Mouse (Mus musculus) C2C12 (cell line): ENCODE measurements at regions not wholly inside any gene's neighbourhood (a gene's known extent, or its start where the extent isn't known, plus 50 kb on each side); places are given as distances from the start of the nearest gene placed in this dataset.

Experiments used
- CEBPB ChIP-seq: IDR thresholded peaks from one replicate; pipeline ENCODE4 v1.6.1; 2011; ENCODE audit warnings: low read depth, mild to moderate bottlenecking, control low read depth, moderate library complexity
- CTCF ChIP-seq: IDR thresholded peaks from one replicate; pipeline ENCODE4 v1.5.1; 2011; ENCODE audit not compliant: control insufficient read depth, insufficient read depth, insufficient read length
- FOSL1 ChIP-seq: IDR thresholded peaks from one replicate; pipeline ENCODE4 v1.8.0; 2011; ENCODE audit warnings: mild to moderate bottlenecking, low read length; ENCODE audit not compliant: poor library complexity, insufficient read depth, severe bottlenecking
- MAX ChIP-seq: IDR thresholded peaks from one replicate; pipeline ENCODE4 v1.6.1; 2011; ENCODE audit warnings: mild to moderate bottlenecking, control low read depth
- MYOD1 ChIP-seq: IDR thresholded peaks from one replicate; pipeline ENCODE4 v1.6.1; 2011; ENCODE audit warnings: low read depth; ENCODE audit not compliant: control insufficient read depth, insufficient read length
- MYOG ChIP-seq: IDR thresholded peaks from one replicate; pipeline ENCODE4 v1.6.1; 2011; ENCODE audit not compliant: control insufficient read depth, insufficient read length; ENCODE audit errors: extremely low read depth
- USF1 ChIP-seq: IDR thresholded peaks from one replicate; pipeline ENCODE4 v1.6.1; 2011; ENCODE audit warnings: low read depth, mild to moderate bottlenecking, control low read depth, moderate library complexity

DNA sequence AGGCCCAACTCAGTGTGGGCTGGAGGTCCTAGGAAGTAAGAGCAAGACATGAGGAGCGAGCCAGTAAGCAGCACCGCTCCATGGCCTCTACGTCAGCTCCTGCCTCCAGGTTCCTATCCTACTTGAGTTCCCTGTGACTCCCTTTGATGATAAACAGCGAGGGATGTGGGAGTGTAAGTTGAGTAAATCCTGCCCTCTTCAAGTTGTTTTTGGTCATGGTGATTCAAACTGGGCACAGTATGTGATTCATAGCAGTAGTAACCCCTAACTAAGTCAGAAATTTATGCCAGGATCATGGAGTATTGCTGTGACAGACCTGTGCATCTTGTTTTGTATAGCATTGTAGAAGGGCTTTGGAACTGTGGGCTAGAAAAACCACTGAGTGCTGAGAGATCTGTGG is 366.5 kb downstream of the Gpat3 start:
- no peak for TF ChIP-seq FOSL1
- no peak for TF ChIP-seq CTCF
- no peak for TF ChIP-seq USF1
- no peak for TF ChIP-seq MYOG
- no peak for TF ChIP-seq MYOD1
- no peak for TF ChIP-seq CEBPB
- no peak for TF ChIP-seq MAX
